Mouse (Mus musculus) megakaryocyte, embryonic 14.5 days (primary cell): ENCODE results near the gene Nrm.

Experiments
- FLI1 ChIP-seq: IDR thresholded peaks from 2 replicates; pipeline ENCODE4 v1.6.1; 2012; ENCODE audit warnings: low read length, inconsistent platforms, mixed read lengths
- GATA1 ChIP-seq: IDR thresholded peaks from 3 replicates; pipeline ENCODE4 v1.6.1; 2012; ENCODE audit warnings: mixed read lengths, low read length, inconsistent platforms, borderline replicate concordance

- TF ChIP-seq GATA1 (no peak), FLI1 (peak; percentile 80; the same call in 1 of the 2 replicates)
These were observed 9.2 kb downstream of the Nrm start for GRCm38 (mm10) chr17:35870151-35870883.
